Mouse (Mus musculus) kidney, postnatal 4 days (tissue): Measurements from ENCODE around the gene Ip6k3.

Source experiments
- DNase-seq, 2 experiments: peaks; one replicate each; pipeline ENCODE4 v3.0.0; 2021; ENCODE audit warnings: mixed read lengths in 2 of 2

Gene Ip6k3

GRCm38 (mm10) chr17:27167545-27167944 lies at the start of gene Ip6k3:
TSS of gene Ip6k3 (minus strand) at chr17:27167795.
- peak in 1 of 2 experiments; percentile 43 for DNase-seq

DNA sequence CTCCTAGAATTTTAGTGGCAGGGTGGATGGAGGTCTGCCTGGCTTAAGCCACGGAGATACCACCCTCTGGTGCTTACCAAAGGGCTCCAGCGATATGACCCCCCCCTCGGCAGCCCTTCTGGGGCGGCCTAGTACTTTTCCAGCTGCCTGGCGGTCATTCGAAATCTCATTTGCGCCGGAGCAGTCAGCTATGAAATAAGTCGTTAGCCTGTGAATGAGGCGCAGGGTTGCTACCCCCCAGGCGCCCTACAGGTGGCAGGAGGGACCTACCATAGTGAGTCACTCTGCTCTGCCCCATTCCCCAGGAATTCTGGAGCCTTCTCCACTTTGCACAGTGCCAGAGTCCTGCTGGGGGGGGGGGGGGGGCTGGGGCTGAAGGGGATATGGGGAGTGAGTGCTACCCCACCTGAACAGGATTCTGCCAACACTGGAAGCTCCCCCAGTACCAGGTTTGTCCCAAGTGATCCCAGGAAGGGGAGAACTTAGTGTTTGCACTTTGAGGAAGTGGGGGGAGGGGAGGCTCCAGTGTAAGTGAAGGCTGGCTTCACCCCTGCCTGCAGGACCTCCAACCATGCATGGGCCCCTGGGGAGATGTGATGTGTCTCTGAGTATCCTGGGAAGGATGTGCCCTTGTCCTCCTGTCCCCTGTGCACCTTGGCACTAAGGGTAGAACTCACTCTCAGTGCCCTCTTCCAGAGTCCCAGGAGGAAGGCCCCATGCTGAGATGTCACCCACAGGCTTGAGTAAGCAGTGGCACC lies 45.4 kb upstream of the Ip6k3 start:
- DNase-seq: peak; percentile 95 to 98

GRCm38 (mm10) chr17:27212006-27212405 lies 44.4 kb upstream of the Ip6k3 start:
- DNase-seq: peak; percentile 65 to 81

- peak; percentile 62 to 76 for DNase-seq
Measured at GRCm38 (mm10) chr17:27207113-27207707, 39.6 kb upstream of the Ip6k3 start.

- peak; percentile 97 to 98 for DNase-seq
Measured at GRCm38 (mm10) chr17:27204075-27204909, 36.7 kb upstream of the Ip6k3 start, which contains the start of gene Lemd2. TSS of gene Lemd2 (minus strand) at chr17:27204469.

- DNase-seq: peak; percentile 55 to 74
Measured at GRCm38 (mm10) chr17:27203358-27204074, 35.9 kb upstream of the Ip6k3 start.

- DNase-seq: no peak
Measured at GRCm38 (mm10) chr17:27202919-27203357, 35.3 kb upstream of the Ip6k3 start.

- no peak for DNase-seq
Measured at GRCm38 (mm10) chr17:27201981-27202380, 34.4 kb upstream of the Ip6k3 start.

GRCm38 (mm10) chr17:27200801-27201200 lies 33.2 kb upstream of the Ip6k3 start:
- DNase-seq: peak; percentile 49 to 64

DNA sequence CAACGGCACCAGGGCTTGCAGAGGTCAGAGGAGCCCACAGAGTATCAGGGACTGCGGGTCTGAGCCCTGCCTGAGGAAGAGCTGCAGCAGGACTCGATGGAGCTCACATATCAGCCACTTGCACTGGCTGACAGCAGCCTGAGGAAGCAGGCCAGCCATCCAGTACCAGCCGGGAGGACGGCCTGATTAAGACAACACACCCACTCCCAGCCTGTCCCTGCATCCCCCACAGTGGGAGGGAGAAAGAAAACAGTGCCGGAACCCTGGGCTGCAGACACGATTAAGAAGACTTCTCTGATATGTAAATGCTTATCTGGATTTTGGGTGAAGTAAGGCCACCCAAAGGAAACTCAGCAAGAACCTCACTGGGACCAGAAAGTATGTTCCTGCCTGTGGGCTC lies 32.3 kb upstream of the Ip6k3 start:
- peak in 1 of 2 experiments; percentile 51 for DNase-seq

GRCm38 (mm10) chr17:27199205-27199604 lies 31.6 kb upstream of the Ip6k3 start:
- DNase-seq: no peak

GRCm38 (mm10) chr17:27196206-27196605 lies 28.6 kb upstream of the Ip6k3 start:
- no peak for DNase-seq

GRCm38 (mm10) chr17:27194258-27195185 lies 26.9 kb upstream of the Ip6k3 start:
- DNase-seq: no peak

- DNase-seq: no peak
Measured at GRCm38 (mm10) chr17:27191804-27192203, 24.2 kb upstream of the Ip6k3 start.

DNA sequence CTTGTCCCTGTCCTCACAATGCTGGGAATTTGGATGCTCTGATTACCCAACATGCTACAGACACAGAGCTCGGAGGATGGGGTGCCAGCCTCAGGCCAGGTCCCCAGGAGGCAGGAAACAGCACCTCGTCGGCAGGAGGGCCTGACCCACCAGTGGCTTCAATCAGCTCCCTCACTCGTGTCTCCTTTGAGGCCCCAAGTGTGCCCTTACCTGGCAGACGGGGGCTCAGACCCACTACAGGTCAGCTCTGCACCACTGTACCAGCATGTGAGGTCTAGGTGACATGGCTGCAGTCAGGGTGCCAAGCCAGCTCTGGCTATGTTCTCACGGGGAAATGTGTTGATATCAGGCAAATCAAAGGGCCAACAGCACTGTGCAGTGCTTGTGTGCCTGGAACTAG lies 23.6 kb upstream of the Ip6k3 start:
- no peak for DNase-seq

- DNase-seq: peak; percentile 81 to 85
Measured at GRCm38 (mm10) chr17:27189640-27190216, 22.1 kb upstream of the Ip6k3 start.

GRCm38 (mm10) chr17:27188883-27189282 lies 21.3 kb upstream of the Ip6k3 start:
- DNase-seq: no peak

- DNase-seq: no peak
Measured at GRCm38 (mm10) chr17:27187059-27187458, 19.5 kb upstream of the Ip6k3 start.

- no peak for DNase-seq
Measured at GRCm38 (mm10) chr17:27186068-27186467, 18.5 kb upstream of the Ip6k3 start.

- no peak for DNase-seq
Measured at GRCm38 (mm10) chr17:27183667-27184292, 16.2 kb upstream of the Ip6k3 start.

- DNase-seq: no peak
Measured at GRCm38 (mm10) chr17:27182401-27182800, 14.8 kb upstream of the Ip6k3 start.
